Mouse (Mus musculus) liver, adult 2 months (tissue): ENCODE results near the gene Tbc1d22a. TPM values are rescaled to one million over a fixed set of nuclear protein-coding genes. Genes with fewer than 3 reads are reported as not detected.
"Not testable (repeated sequence)": the region's sequence is repeated elsewhere in the genome, so short reads cannot be mapped to it uniquely, and the experiment has no call there.

Source experiments
- DNase-seq: peaks from one replicate; pipeline ENCODE4 v3.0.0-alpha.2; 2011; ENCODE audit warnings: low read depth, low spot score; ENCODE audit errors: extremely low read depth
- H3K27ac ChIP-seq: fragments of 200-500 bp; replicated peaks from 2 replicates; pipeline ENCODE4 v1.5.1; 2012; ENCODE audit warnings: low read depth, mild to moderate bottlenecking, control low read depth, inconsistent platforms, low read length; ENCODE audit not compliant: insufficient read depth
- H3K27me3 ChIP-seq: fragments of 200-500 bp; 2 replicates; pipeline ENCODE4 v1.6.1; 2012; ENCODE audit warnings: mild to moderate bottlenecking, moderate library complexity, low read length, inconsistent platforms; ENCODE audit not compliant: control insufficient read depth, insufficient read depth
- H3K36me3 ChIP-seq: fragments of 200-500 bp; 2 replicates; pipeline ENCODE4 v1.6.1; 2012; ENCODE audit warnings: low read length, inconsistent platforms; ENCODE audit not compliant: control insufficient read depth, insufficient read depth
- H3K4me1 ChIP-seq: fragments of 200-500 bp; 2 replicates; pipeline ENCODE4 v1.6.1; 2011; ENCODE audit warnings: low read length; ENCODE audit not compliant: control insufficient read depth, insufficient read depth
- H3K4me3 ChIP-seq: fragments of 200-500 bp; 2 replicates; pipeline ENCODE4 v1.5.1; 2011; ENCODE audit warnings: low read depth, mild to moderate bottlenecking, control low read depth, low read length, moderate library complexity; ENCODE audit not compliant: insufficient read depth
- H3K79me2 ChIP-seq: fragments of 200-500 bp; 2 replicates; pipeline ENCODE4 v1.6.1; 2012; ENCODE audit warnings: inconsistent platforms, mild to moderate bottlenecking, low read length, moderate library complexity; ENCODE audit not compliant: control insufficient read depth, insufficient read depth
- H3K9ac ChIP-seq: fragments of 200-500 bp; 2 replicates; pipeline ENCODE4 v1.6.1; 2012; ENCODE audit warnings: low read depth, mild to moderate bottlenecking, control low read depth, inconsistent platforms, low read length
- CTCF ChIP-seq: fragments of 200-500 bp; IDR thresholded peaks from 2 replicates; pipeline ENCODE4 v1.5.1; 2011; ENCODE audit warnings: low read depth, low read length, control low read depth
- POLR2A ChIP-seq: fragments of 200-500 bp; IDR thresholded peaks from 2 replicates; pipeline ENCODE4 v1.6.1; 2011; ENCODE audit warnings: low read length, control low read depth; ENCODE audit not compliant: insufficient read depth; ENCODE audit errors: extremely low read depth
- WGBS: fragments of 180-500 bp; shearing (Covaris S2); methylation state at CpG from one replicate; pipeline ENCODE4 v1.1.7; 2018; 5-methylcytosine and 5-hydroxymethylcytosine counted together
- polyA plus RNA-seq: library from polyadenylated mRNA; depleted of rRNA; stranded (reverse); fragments of >200 nt; gene quantifications from 2 replicates; pipeline ENCODE4 v1.2.3, GENCODE M21; 2012
- total RNA-seq: library from RNA; depleted of rRNA; stranded (reverse); fragments of >200 nt; gene quantifications from 2 replicates; pipeline ENCODE4 v1.2.3, GENCODE M21; 2014

Gene Tbc1d22a
- total and polyA plus RNA-seq, 2 experiments, result 9.6 to 14.3 TPM

- Histone ChIP-seq H3K4me3 (no peak overlapping the region), H3K4me1 (0 out of 2 replicates have a peak, but pooled peaks cover 2% of the 10 kb centered on the region), H3K79me2 (no peaks in the 10 kb centered on the region), H3K36me3 (no peaks in the 10 kb centered on the region), H3K27ac (peak overlapping the region; percentile 15; the same call in 1 of the 2 replicates), H3K9ac (no peak overlapping the region), H3K27me3 (no peaks in the 10 kb centered on the region)
- no peak for TF ChIP-seq POLR2A
- TF ChIP-seq CTCF, result no peak
- peak; percentile 29 for DNase-seq
- WGBS, result 65% methylated on average over 7 of the region's 7 CpGs
These were observed 10.2 kb upstream of the Tbc1d22a start for GRCm38 (mm10) chr15:86203942-86204561.

GRCm38 (mm10) chr15:86205300-86205699, 9.0 kb upstream of the Tbc1d22a start:
- Histone ChIP-seq H3K9ac (no peak overlapping the region), H3K4me1 (0 out of 2 replicates have a peak, but pooled peaks cover 2% of the 10 kb centered on the region), H3K27me3 (no peaks in the 10 kb centered on the region), H3K4me3 (no peak overlapping the region), H3K36me3 (no peaks in the 10 kb centered on the region), H3K79me2 (no peaks in the 10 kb centered on the region), H3K27ac (no peak overlapping the region)
- DNase-seq, result peak; percentile 52
- 55% methylated on average over 2 of the region's 2 CpGs for whole genome bisulfite sequencing
- TF ChIP-seq POLR2A, result no peak
- peak; percentile 74; the same call in 1 of the 2 replicates for TF ChIP-seq CTCF

GRCm38 (mm10) chr15:86206385-86206784, 7.9 kb upstream of the Tbc1d22a start:
- no peaks in the 10 kb centered on the region for H3K36me3 ChIP-seq
- 50% methylated on average over 4 of the region's 4 CpGs for WGBS
- no peak overlapping the region for H3K4me3 ChIP-seq
- H3K27me3 ChIP-seq, result no peaks in the 10 kb centered on the region
- H3K9ac ChIP-seq, result no peak overlapping the region
- TF ChIP-seq POLR2A (no peak), CTCF (no peak)
- DNase-seq, result no peak
- H3K79me2 ChIP-seq, result no peaks in the 10 kb centered on the region
- no peak overlapping the region for H3K27ac ChIP-seq
- no peaks in the 10 kb centered on the region for H3K4me1 ChIP-seq

GRCm38 (mm10) chr15:86212193-86212592, 2.1 kb upstream of the Tbc1d22a start:
- 75% methylated on average over 5 of the region's 5 CpGs for WGBS
- not testable (repeated sequence) for H3K27ac ChIP-seq, H3K4me1 ChIP-seq, H3K9ac ChIP-seq, H3K4me3 ChIP-seq, H3K36me3 ChIP-seq, H3K27me3 ChIP-seq
- peaks cover 14% of the 10 kb centered on the region; the same call in 1 of the 2 replicates for H3K79me2 ChIP-seq
- DNase-seq, result peak; percentile 43

GRCm38 (mm10) chr15:86214549-86215201, 416 bp downstream of the Tbc1d22a start:
- H3K4me3 ChIP-seq, result peak overlapping the region; percentile 86
- no peak for DNase-seq
- H3K79me2 ChIP-seq, result peaks cover 19% of the 10 kb centered on the region; the same call in 1 of the 2 replicates
- WGBS, result 9% methylated on average over 25 of the region's 25 CpGs
- no peaks in the 10 kb centered on the region for H3K27me3 ChIP-seq
- H3K9ac ChIP-seq, result peak overlapping the region; percentile 88
- peaks cover 7% of the 10 kb centered on the region for H3K4me1 ChIP-seq
- no peaks in the 10 kb centered on the region for H3K36me3 ChIP-seq
- peak overlapping the region; percentile 88 for H3K27ac ChIP-seq
- TF ChIP-seq POLR2A (0 out of 2 replicates have a peak, but pooled peaks have one; percentile 34), CTCF (no peak)

GRCm38 (mm10) chr15:86216641-86217040, 2.4 kb downstream of the Tbc1d22a start:
- 0 out of 2 replicates have a peak overlapping the region, but pooled peaks have one; percentile 17 for H3K27ac ChIP-seq
- H3K36me3 ChIP-seq, H3K27me3 ChIP-seq, H3K4me3 ChIP-seq, H3K9ac ChIP-seq, DNase-seq: not testable (repeated sequence)
- H3K79me2 ChIP-seq, result peaks cover 19% of the 10 kb centered on the region; the same call in 1 of the 2 replicates
- WGBS, result 73% methylated on average over 9 of the region's 9 CpGs
- H3K4me1 ChIP-seq, result peaks cover 14% of the 10 kb centered on the region
